ENCODE assay signal across 8 mouse cellular contexts in genomic region chr11:89302056-89302815, GRCm38 (mm10). TPM values are rescaled to one million over a fixed set of nuclear protein-coding genes. Genes with fewer than 3 reads are reported as not detected.
DNase-seq lines count a peak whose midpoint lies in the region; ATAC-seq and TF ChIP-seq lines count a peak whose summit lies in the region.

TSS of gene Nog (minus strand) at chr11:89302332.

- no peaks in the 10 kb centered on the region for H3K36me3 ChIP-seq in intestine, postnatal 0 days (ENCODE audit: control insufficient read depth, insufficient read depth)
- H3K36me3 ChIP-seq in midbrain, postnatal 0 days (ENCODE audit: insufficient read depth, low read length) = no peaks in the 10 kb centered on the region

- H3K4me1 ChIP-seq in intestine, postnatal 0 days (replicated peaks; ENCODE audit: control insufficient read depth, insufficient read depth, low read length) = no peaks in the 10 kb centered on the region
- peaks cover 6% of the 10 kb centered on the region; the same call in 1 of the 2 replicates for H3K4me1 ChIP-seq in midbrain, postnatal 0 days (ENCODE audit: insufficient read depth, low read length)

- DNase-seq in CD4-positive, CD25-positive, alpha-beta regulatory T cell, adult 2 months (ENCODE audit: low read depth, low spot score) = peak; percentile 13
- peak; percentile 69 to 72 for DNase-seq in cerebellum, postnatal 10 days
- DNase-seq in frontal cortex, postnatal 25 days (ENCODE audit: low spot score in 2 of 2) = peak; percentile 40 to 42
- peak; percentile 63 to 75 for DNase-seq in left cerebral cortex, postnatal 25 days (ENCODE audit: low spot score in 2 of 2)
- peak; percentile 87 for DNase-seq in midbrain, postnatal 0 days (ENCODE audit: low spot score)
- peak; percentile 34 for DNase-seq in thymus, postnatal 0 days (ENCODE audit: low spot score)

- WGBS in intestine, postnatal 0 days = under 1% methylated on average over 95 of the region's 97 CpGs
- WGBS in midbrain, postnatal 0 days = 1% methylated on average over 55 of the region's 97 CpGs

- TF ChIP-seq CTCF in intestine, postnatal 0 days (IDR thresholded peaks at IDR 0.05; ENCODE audit: low read depth) = no peak
- TF ChIP-seq CTCF in midbrain, postnatal 0 days (IDR thresholded peaks at IDR 0.05) = no peak

- intact Hi-C loops in left cerebral cortex, postnatal 25 days (cut with DNase I) = loop anchor here (2.0 kb wide), 1 partner anchor 201 kb away; no protein-coding TSS in a partner anchor

- H3K9me3 ChIP-seq in intestine, postnatal 0 days (ENCODE audit: control insufficient read depth) = no peaks in the 10 kb centered on the region
- no peaks in the 10 kb centered on the region for H3K9me3 ChIP-seq in midbrain, postnatal 0 days (ENCODE audit: low read length)

- peak within 1 kb of the TSS; percentile 60; the same call in 1 of the 2 replicates for H3K27ac ChIP-seq in intestine, postnatal 0 days (ENCODE audit: low read depth, low read length)
- peak within 1 kb of the TSS; percentile 77 for H3K27ac ChIP-seq in midbrain, postnatal 0 days (ENCODE audit: low read depth, low read length)

- peak within 1 kb of the TSS; percentile 55 for H3K4me3 ChIP-seq in intestine, postnatal 0 days (ENCODE audit: low read depth, low read length)
- H3K4me3 ChIP-seq in midbrain, postnatal 0 days (ENCODE audit: low read depth, low read length) = peak within 1 kb of the TSS; percentile 75

- ATAC-seq in CD4-positive, CD25-positive, alpha-beta regulatory T cell, adult 4 months = no peak
- ATAC-seq in intestine, postnatal 0 days = peak; percentile 28; the same call in 1 of the 2 replicates
- peak; percentile 56 for ATAC-seq in midbrain, postnatal 0 days (ENCODE audit: low FRiP score)

- H3K9ac ChIP-seq in intestine, postnatal 0 days (ENCODE audit: low read depth, low read length) = peak within 1 kb of the TSS; percentile 40
- H3K9ac ChIP-seq in midbrain, postnatal 0 days (replicated peaks; ENCODE audit: low read length, poor library complexity, severe bottlenecking) = peak within 1 kb of the TSS; percentile 70

- H3K27me3 ChIP-seq in intestine, postnatal 0 days (replicated peaks; ENCODE audit: control insufficient read depth, insufficient read depth, low read length) = peaks cover 49% of the 10 kb centered on the region
- no peaks in the 10 kb centered on the region for H3K27me3 ChIP-seq in midbrain, postnatal 0 days (ENCODE audit: insufficient read depth, low read length)

- H3K4me2 ChIP-seq in intestine, postnatal 0 days (replicated peaks; ENCODE audit: low read depth) = peak within 1 kb of the TSS; percentile 87
- peak within 1 kb of the TSS; percentile 69 for H3K4me2 ChIP-seq in midbrain, postnatal 0 days (ENCODE audit: low read depth, low read length, poor library complexity, severe bottlenecking)

RNA-seq across cellular contexts. Expression of gene Nog, which starts in this region (rescaled TPM):
- not detected for polyA plus RNA-seq in CD4-positive, CD25-positive, alpha-beta regulatory T cell, adult 4 months (2017; shearing (Covaris generic))
- 2.9 and 3.1 TPM in 2 replicates for polyA plus RNA-seq in intestine, postnatal 0 days (2015; fragmentation: Nextera tagmentation; extraction: Ambion mirVana)
- 10 to 100 TPM; 18.3 to 18.4 TPM for total RNA-seq in left cerebral cortex, postnatal 25 days (2021)
- 16.5 and 22.7 TPM in 2 replicates for total RNA-seq in midbrain, postnatal 0 days (2014; rRNA removed)
- 5.8 and 6.6 TPM in 2 replicates for polyA plus RNA-seq in midbrain, postnatal 0 days (2015; fragmentation: Nextera tagmentation; extraction: Ambion mirVana)
- polyA plus RNA-seq in thymus, postnatal 0 days (2015; fragmentation: Nextera tagmentation; extraction: Ambion mirVana) = 0.08 and 0.16 TPM in 2 replicates

Comparison
In these comparisons a context has a peak if more than half of its experiments do, and no peak if none do; other contexts are left out.
1. Peak in DNase-seq in thymus, postnatal 0 days; RNA of the gene not detected or under 1 TPM.
2. DNase-seq: peak in every context shown above with its lines; median percentile 87 in midbrain, postnatal 0 days; 70 in cerebellum, postnatal 10 days; 69 in left cerebral cortex, postnatal 25 days; 41 in frontal cortex, postnatal 25 days; 34 in thymus, postnatal 0 days; 13 in CD4-positive, CD25-positive, alpha-beta regulatory T cell, adult 2 months.